Mouse (Mus musculus): ENCODE measurements around the gene Cyp2u1. TPM values are rescaled to one million over a fixed set of nuclear protein-coding genes. Genes with fewer than 3 reads are reported as not detected.
"Not testable (repeated sequence)": the region's sequence is repeated elsewhere in the genome, so short reads cannot be mapped to it uniquely, and the experiment has no call there.

The Cyp2u1 gene
- polyA plus RNA-seq, 1 experiment from 2014 or later = 8.4 TPM

GRCm38 (mm10) chr3:131339280-131339679 is 36.3 kb upstream of the Cyp2u1 start:
- no peak for ATAC-seq (replicated peaks; ENCODE audit: insufficient number of reproducible peaks, low FRiP score, low TSS enrichment)
- H3K36me3 ChIP-seq (ENCODE audit: control insufficient read depth, insufficient read depth, low read length) = no peaks in the 10 kb centered on the region
- no peak overlapping the region for H3K9ac ChIP-seq (ENCODE audit: low read depth, low read length)
- H3K27me3 ChIP-seq (ENCODE audit: control insufficient read depth, insufficient read depth, low read length) = no peaks in the 10 kb centered on the region
- no peak overlapping the region for H3K27ac ChIP-seq (ENCODE audit: low read depth, low read length)
- H3K4me1 ChIP-seq (ENCODE audit: control insufficient read depth, insufficient read depth, low read length) = peaks cover 7% of the 10 kb centered on the region; the same call in 1 of the 2 replicates
- no peak overlapping the region for H3K4me2 ChIP-seq
- H3K4me3 ChIP-seq (ENCODE audit: low read depth, low read length) = no peak overlapping the region
- 81% methylated on average over 4 of the region's 4 CpGs for WGBS (ENCODE audit: insufficient replicate concordance)
- H3K9me3 ChIP-seq (replicated peaks; ENCODE audit: control insufficient read depth, low read length) = no peaks in the 10 kb centered on the region

- H3K27ac ChIP-seq (ENCODE audit: low read depth, low read length); H3K36me3 ChIP-seq (ENCODE audit: control insufficient read depth, insufficient read depth, low read length); H3K4me2 ChIP-seq; H3K27me3 ChIP-seq (ENCODE audit: control insufficient read depth, insufficient read depth, low read length); H3K9ac ChIP-seq (ENCODE audit: low read depth, low read length); H3K9me3 ChIP-seq (replicated peaks; ENCODE audit: control insufficient read depth, low read length); H3K4me3 ChIP-seq (ENCODE audit: low read depth, low read length); H3K4me1 ChIP-seq (ENCODE audit: control insufficient read depth, insufficient read depth, low read length); ATAC-seq (replicated peaks; ENCODE audit: insufficient number of reproducible peaks, low FRiP score, low TSS enrichment): not testable (repeated sequence)
- 91% methylated on average over 7 of the region's 7 CpGs for WGBS (ENCODE audit: insufficient replicate concordance)
Measured at GRCm38 (mm10) chr3:131337749-131338148, 34.7 kb upstream of the Cyp2u1 start.

GRCm38 (mm10) chr3:131336629-131337028 is 33.6 kb upstream of the Cyp2u1 start:
- Histone ChIP-seq H3K27me3 (ENCODE audit: control insufficient read depth, insufficient read depth, low read length) (no peaks in the 10 kb centered on the region), H3K27ac (ENCODE audit: low read depth, low read length) (no peak overlapping the region), H3K9me3 (replicated peaks; ENCODE audit: control insufficient read depth, low read length) (no peaks in the 10 kb centered on the region), H3K9ac (ENCODE audit: low read depth, low read length) (no peak overlapping the region), H3K4me2 (no peak overlapping the region), H3K4me3 (ENCODE audit: low read depth, low read length) (no peak overlapping the region), H3K36me3 (ENCODE audit: control insufficient read depth, insufficient read depth, low read length) (no peaks in the 10 kb centered on the region), H3K4me1 (ENCODE audit: control insufficient read depth, insufficient read depth, low read length) (peaks cover 8% of the 10 kb centered on the region; the same call in 1 of the 2 replicates)
- WGBS (ENCODE audit: insufficient replicate concordance) = 85% methylated on average over 8 of the region's 8 CpGs
- ATAC-seq (replicated peaks; ENCODE audit: insufficient number of reproducible peaks, low FRiP score, low TSS enrichment) = no peak

GRCm38 (mm10) chr3:131335117-131335547 is 32.1 kb upstream of the Cyp2u1 start:
- peak overlapping the region; percentile 60; the same call in 1 of the 2 replicates for H3K27ac ChIP-seq (ENCODE audit: low read depth, low read length)

GRCm38 (mm10) chr3:131327189-131327588 is 24.2 kb upstream of the Cyp2u1 start:
- Histone ChIP-seq H3K27ac (ENCODE audit: low read depth, low read length) (no peak overlapping the region), H3K4me3 (ENCODE audit: low read depth, low read length) (no peak overlapping the region), H3K9ac (ENCODE audit: low read depth, low read length) (no peak overlapping the region), H3K9me3 (replicated peaks; ENCODE audit: control insufficient read depth, low read length) (no peaks in the 10 kb centered on the region), H3K4me1 (ENCODE audit: control insufficient read depth, insufficient read depth, low read length) (no peaks in the 10 kb centered on the region), H3K36me3 (ENCODE audit: control insufficient read depth, insufficient read depth, low read length) (no peaks in the 10 kb centered on the region), H3K27me3 (ENCODE audit: control insufficient read depth, insufficient read depth, low read length) (no peaks in the 10 kb centered on the region), H3K4me2 (no peak overlapping the region)
- no peak for ATAC-seq (replicated peaks; ENCODE audit: insufficient number of reproducible peaks, low FRiP score, low TSS enrichment)
- WGBS (ENCODE audit: insufficient replicate concordance) = 76% methylated on average over 7 of the region's 7 CpGs

More at GRCm38 (mm10) chr3:131335117-131335547, 32.1 kb upstream of the Cyp2u1 start:
- Histone ChIP-seq H3K9me3 (replicated peaks; ENCODE audit: control insufficient read depth, low read length) (no peaks in the 10 kb centered on the region), H3K4me2 (peak overlapping the region; percentile 63), H3K36me3 (ENCODE audit: control insufficient read depth, insufficient read depth, low read length) (no peaks in the 10 kb centered on the region), H3K9ac (ENCODE audit: low read depth, low read length) (peak overlapping the region; percentile 46; the same call in 1 of the 2 replicates), H3K27me3 (ENCODE audit: control insufficient read depth, insufficient read depth, low read length) (no peaks in the 10 kb centered on the region), H3K4me1 (ENCODE audit: control insufficient read depth, insufficient read depth, low read length) (peaks cover 8% of the 10 kb centered on the region; the same call in 1 of the 2 replicates), H3K4me3 (ENCODE audit: low read depth, low read length) (no peak overlapping the region)
- ATAC-seq (replicated peaks; ENCODE audit: insufficient number of reproducible peaks, low FRiP score, low TSS enrichment) = no peak
- 54% methylated on average over 8 of the region's 8 CpGs for WGBS (ENCODE audit: insufficient replicate concordance)

- Histone ChIP-seq H3K9me3 (replicated peaks; ENCODE audit: control insufficient read depth, low read length) (no peaks in the 10 kb centered on the region), H3K27ac (ENCODE audit: low read depth, low read length) (no peak overlapping the region), H3K4me3 (ENCODE audit: low read depth, low read length) (no peak overlapping the region), H3K4me2 (no peak overlapping the region), H3K4me1 (ENCODE audit: control insufficient read depth, insufficient read depth, low read length) (no peaks in the 10 kb centered on the region), H3K27me3 (ENCODE audit: control insufficient read depth, insufficient read depth, low read length) (no peaks in the 10 kb centered on the region), H3K9ac (ENCODE audit: low read depth, low read length) (no peak overlapping the region), H3K36me3 (ENCODE audit: control insufficient read depth, insufficient read depth, low read length) (no peaks in the 10 kb centered on the region)
- WGBS (ENCODE audit: insufficient replicate concordance) = 76% methylated on average over 4 of the region's 4 CpGs
- no peak for ATAC-seq (replicated peaks; ENCODE audit: insufficient number of reproducible peaks, low FRiP score, low TSS enrichment)
Measured at GRCm38 (mm10) chr3:131326637-131327036, 23.6 kb upstream of the Cyp2u1 start.

GRCm38 (mm10) chr3:131322081-131322815 is 19.2 kb upstream of the Cyp2u1 start:
- Histone ChIP-seq H3K27me3 (ENCODE audit: control insufficient read depth, insufficient read depth, low read length) (no peaks in the 10 kb centered on the region), H3K4me2 (no peak overlapping the region), H3K4me3 (ENCODE audit: low read depth, low read length) (no peak overlapping the region), H3K9ac (ENCODE audit: low read depth, low read length) (no peak overlapping the region), H3K4me1 (ENCODE audit: control insufficient read depth, insufficient read depth, low read length) (no peaks in the 10 kb centered on the region), H3K9me3 (replicated peaks; ENCODE audit: control insufficient read depth, low read length) (no peaks in the 10 kb centered on the region), H3K36me3 (ENCODE audit: control insufficient read depth, insufficient read depth, low read length) (no peaks in the 10 kb centered on the region), H3K27ac (ENCODE audit: low read depth, low read length) (no peak overlapping the region)
- ATAC-seq (replicated peaks; ENCODE audit: insufficient number of reproducible peaks, low FRiP score, low TSS enrichment) = no peak
- 65% methylated on average over 14 of the region's 14 CpGs for WGBS (ENCODE audit: insufficient replicate concordance)

- H3K9ac ChIP-seq (ENCODE audit: low read depth, low read length) = no peak overlapping the region
- H3K36me3 ChIP-seq (ENCODE audit: control insufficient read depth, insufficient read depth, low read length) = no peaks in the 10 kb centered on the region
- H3K4me1 ChIP-seq (ENCODE audit: control insufficient read depth, insufficient read depth, low read length) = no peaks in the 10 kb centered on the region
- no peaks in the 10 kb centered on the region for H3K9me3 ChIP-seq (replicated peaks; ENCODE audit: control insufficient read depth, low read length)
- H3K27ac ChIP-seq (ENCODE audit: low read depth, low read length) = no peak overlapping the region
- ATAC-seq (replicated peaks; ENCODE audit: insufficient number of reproducible peaks, low FRiP score, low TSS enrichment) = no peak
- no peaks in the 10 kb centered on the region for H3K27me3 ChIP-seq (ENCODE audit: control insufficient read depth, insufficient read depth, low read length)
- no peak overlapping the region for H3K4me3 ChIP-seq (ENCODE audit: low read depth, low read length)
- WGBS (ENCODE audit: insufficient replicate concordance) = 4% methylated on average over 3 of the region's 3 CpGs
- no peak overlapping the region for H3K4me2 ChIP-seq
Measured at GRCm38 (mm10) chr3:131320184-131320583, 17.2 kb upstream of the Cyp2u1 start.

- no peak for ATAC-seq (replicated peaks; ENCODE audit: insufficient number of reproducible peaks, low FRiP score, low TSS enrichment)
- WGBS (ENCODE audit: insufficient replicate concordance) = 44% methylated on average over 2 of the region's 2 CpGs
- H3K4me2 ChIP-seq = no peak overlapping the region
Measured at GRCm38 (mm10) chr3:131318211-131318610, 15.2 kb upstream of the Cyp2u1 start.

More at GRCm38 (mm10) chr3:131318211-131318610, 15.2 kb upstream of the Cyp2u1 start:
- no peak overlapping the region for H3K27ac ChIP-seq (ENCODE audit: low read depth, low read length)
- H3K9ac ChIP-seq (ENCODE audit: low read depth, low read length) = no peak overlapping the region
- no peaks in the 10 kb centered on the region for H3K27me3 ChIP-seq (ENCODE audit: control insufficient read depth, insufficient read depth, low read length)
- H3K9me3 ChIP-seq (replicated peaks; ENCODE audit: control insufficient read depth, low read length) = no peaks in the 10 kb centered on the region
- H3K36me3 ChIP-seq (ENCODE audit: control insufficient read depth, insufficient read depth, low read length) = no peaks in the 10 kb centered on the region
- no peak overlapping the region for H3K4me3 ChIP-seq (ENCODE audit: low read depth, low read length)
- no peaks in the 10 kb centered on the region for H3K4me1 ChIP-seq (ENCODE audit: control insufficient read depth, insufficient read depth, low read length)

Data from heart, embryonic 11.5 days (tissue).